Mouse (Mus musculus) ovary, adult 2 months (tissue): Measurements from ENCODE around the gene Tmem201. TPM values are rescaled to one million over a fixed set of nuclear protein-coding genes. Genes with fewer than 3 reads are reported as not detected.

Experiments
- polyA plus RNA-seq: library from polyadenylated mRNA; depleted of rRNA; stranded (reverse); fragments of >200 nt; gene quantifications from 2 replicates; pipeline ENCODE4 v1.2.3, GENCODE M21; 2012; rRNA removed

Tmem201 gene
- 124 and 126 TPM in 2 replicates for polyA plus RNA-seq

DNA sequence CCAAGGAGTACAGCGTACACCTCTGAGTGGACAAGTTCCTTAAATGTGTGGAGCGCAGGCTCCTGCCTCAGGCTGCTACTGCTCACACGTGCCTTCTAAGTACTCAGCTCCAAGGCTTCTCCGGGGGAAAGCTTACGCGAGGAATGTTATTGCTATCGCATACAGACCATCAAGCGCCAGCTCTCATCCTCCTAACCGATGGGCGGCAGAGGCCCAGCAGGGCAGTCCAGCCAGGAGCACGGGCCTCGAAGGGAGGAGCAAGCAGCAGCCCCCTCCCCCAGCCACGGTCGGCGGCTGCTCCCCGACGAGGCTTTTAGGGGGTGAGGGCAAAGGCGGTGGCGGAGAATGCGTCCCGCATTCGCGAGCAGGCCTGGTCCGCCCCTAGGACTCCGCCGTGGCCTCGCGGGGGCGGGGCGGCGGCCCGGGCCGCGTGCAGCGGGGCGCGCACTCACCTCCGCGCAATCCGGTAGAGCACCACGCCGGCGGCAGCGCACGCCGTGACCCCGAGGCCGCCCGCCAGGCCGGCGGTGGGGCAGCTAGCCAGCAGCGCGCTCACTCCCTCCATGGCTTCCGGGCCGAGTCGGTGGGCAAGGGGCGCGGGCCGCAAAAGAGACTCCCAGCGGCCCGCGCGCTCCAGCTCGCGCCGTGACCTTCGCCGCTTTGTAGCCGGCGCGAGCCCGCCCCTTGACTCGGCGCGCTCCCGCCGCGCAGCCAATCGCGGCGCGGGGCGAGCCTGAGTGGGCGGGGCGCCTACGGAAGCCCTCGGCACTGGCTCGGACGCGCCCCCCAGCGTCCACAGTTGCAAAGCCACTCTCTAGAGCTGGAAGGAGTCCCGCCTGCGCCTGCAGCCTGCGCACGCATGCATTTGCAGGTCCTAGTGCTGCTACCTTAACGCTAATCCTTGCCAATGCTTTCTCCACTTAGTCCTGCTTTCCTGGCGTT is at the start of gene Tmem201:
Gene Tmem201, minus strand, starts transcription at position 662 of the 942 bp plus-strand sequence.

GRCm38 (mm10) chr4:149774094-149774470 is 36.2 kb upstream of the Tmem201 start, which contains the start of gene Slc25a33:
TSS of gene Slc25a33 (minus strand) at chr4:149774277.

DNA sequence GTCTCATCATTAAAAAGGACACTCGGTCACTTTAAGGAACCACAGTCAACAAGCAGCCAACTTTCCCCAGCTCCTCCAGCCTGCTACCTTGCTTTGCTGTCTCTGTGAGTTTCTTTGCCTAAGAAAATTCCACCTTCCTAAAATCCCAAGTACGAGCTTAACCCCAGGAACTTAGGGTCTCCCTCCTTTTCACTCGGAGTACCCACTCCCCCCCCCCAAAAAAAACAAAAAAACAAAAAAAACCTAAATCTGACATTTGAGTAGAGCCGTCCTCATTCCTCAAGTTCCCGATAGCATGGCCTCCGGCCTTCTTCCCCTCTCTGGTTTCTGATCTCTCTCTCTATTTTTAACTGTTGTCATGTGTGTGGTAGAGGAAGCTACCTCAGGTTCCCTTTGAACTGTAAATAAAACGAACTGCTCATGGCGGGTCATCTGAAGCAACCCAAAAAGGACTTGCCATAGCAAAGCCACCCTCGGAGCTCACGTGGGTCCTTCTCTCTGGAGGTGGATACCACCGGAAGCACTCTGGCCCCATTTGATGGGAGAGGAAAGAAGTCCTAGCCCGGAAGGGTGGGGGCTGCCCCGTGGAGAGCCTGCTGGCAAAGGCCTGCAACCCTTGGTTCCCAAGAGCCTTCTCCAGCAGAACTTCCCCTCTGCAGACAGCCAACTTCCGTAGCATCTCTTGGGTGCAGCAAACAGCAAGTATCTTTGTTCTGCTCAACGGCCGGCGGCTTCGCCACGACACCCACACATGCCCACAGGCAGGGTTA is 35.4 kb downstream of the Tmem201 start, which contains the start of gene Pik3cd:
Gene Pik3cd, minus strand, starts transcription at position 362 of the 770 bp plus-strand sequence.

Other genes starting within 250 kb of the Tmem201 start
- gene Ctnnbip1, start 219.8 kb downstream of the Tmem201 start, polyA plus RNA-seq, result 16.3 and 21.5 TPM in 2 replicates
- 49.8 and 53.6 TPM in 2 replicates for gene Clstn1, start 151.6 kb downstream of the Tmem201 start, polyA plus RNA-seq
- 21.6 and 23.9 TPM in 2 replicates for gene Pik3cd, start 35.5 kb downstream of the Tmem201 start, polyA plus RNA-seq
- gene Slc25a33, start 36.2 kb upstream of the Tmem201 start, polyA plus RNA-seq, result 21.8 and 35.1 TPM in 2 replicates
- gene Spsb1, start 217.0 kb upstream of the Tmem201 start, polyA plus RNA-seq, result 228 and 262 TPM in 2 replicates